Mouse (Mus musculus) right cerebral cortex, postnatal 36 days (tissue): ENCODE data around the gene Notch2.

Experiments
- DNase-seq, 2 experiments: peaks; one replicate each; pipeline ENCODE4 v3.0.0; 2022; ENCODE audit warnings: low spot score in 2 of 2, mixed read lengths in 1 of 2

Gene Notch2

DNA sequence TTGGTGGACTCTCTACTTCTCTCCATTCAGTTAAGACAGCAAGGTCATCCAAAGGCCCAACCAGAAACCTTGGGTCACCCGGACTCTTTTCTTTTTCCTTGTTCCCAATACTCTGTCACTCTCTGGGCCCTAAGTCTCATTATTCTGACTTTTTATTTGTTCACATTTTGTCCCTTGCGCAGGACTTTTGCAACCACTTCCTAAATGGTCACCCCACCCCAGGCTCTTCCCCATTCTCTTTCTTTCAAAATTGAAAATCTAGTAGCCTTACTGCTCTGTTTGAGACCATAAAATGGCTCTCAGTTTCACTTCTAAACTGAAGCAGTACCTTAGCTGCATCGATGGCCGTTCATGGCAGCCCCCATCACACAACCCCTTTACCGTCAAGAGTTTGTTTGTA lies 18.5 kb upstream of the Notch2 start:
- DNase-seq, result no peak

DNA sequence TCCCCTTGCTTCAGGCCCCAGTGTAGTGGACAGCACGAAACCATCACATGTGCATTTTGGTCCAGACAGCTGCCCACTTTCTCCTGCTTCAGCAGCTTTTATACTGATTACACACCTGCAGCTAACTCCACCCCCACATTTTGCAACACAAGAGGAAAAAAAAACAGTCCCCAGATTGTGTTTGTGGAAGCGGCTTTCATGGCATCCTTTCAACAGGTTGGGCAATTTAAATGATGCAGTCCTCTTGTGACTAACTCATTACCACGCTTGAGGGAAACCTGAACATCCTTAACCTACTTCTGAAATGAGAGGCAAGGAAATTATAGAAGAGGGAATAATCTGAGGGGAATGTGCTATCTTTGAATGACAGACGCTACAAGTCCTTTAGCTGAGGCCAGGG lies 15.0 kb upstream of the Notch2 start:
- no peak for DNase-seq

DNA sequence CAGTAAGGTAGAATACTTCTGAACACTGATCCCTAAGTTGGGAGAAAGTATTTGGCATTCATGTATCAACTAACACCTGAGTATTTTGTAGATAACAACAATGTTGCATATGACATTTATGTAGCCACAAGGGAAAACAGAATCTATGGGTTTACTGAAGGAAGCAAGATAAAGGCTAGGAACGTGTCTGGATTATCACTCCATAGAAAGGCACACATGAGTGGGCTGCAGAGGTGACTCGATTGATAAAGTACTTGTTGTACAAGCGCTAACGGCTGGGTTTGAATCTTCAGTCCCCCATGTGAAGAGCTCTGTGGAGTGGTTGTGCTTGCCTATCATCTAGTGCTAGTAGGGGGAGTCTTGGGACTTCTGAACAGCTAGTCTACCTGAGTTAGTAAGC lies 9.8 kb upstream of the Notch2 start:
- DNase-seq, result no peak

DNA sequence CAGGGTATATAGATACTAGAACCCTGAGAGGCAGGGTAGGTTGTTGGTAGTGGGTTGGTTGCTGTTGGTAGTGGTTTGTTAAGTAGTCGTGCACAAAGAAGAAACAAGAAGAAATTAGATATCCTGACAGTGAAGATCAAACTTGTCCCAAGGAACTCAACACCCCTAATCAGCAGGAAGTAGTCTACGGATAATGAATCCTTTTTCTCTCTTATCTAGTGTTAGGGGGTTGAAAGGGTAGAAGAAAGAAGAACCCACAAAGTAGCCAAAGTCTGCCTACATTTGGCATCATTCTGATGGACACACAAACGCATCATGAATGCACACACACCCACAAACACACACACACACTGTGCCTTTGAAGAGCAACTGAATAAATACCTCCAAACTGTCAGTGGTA lies 9.1 kb upstream of the Notch2 start:
- DNase-seq, result no peak

DNA sequence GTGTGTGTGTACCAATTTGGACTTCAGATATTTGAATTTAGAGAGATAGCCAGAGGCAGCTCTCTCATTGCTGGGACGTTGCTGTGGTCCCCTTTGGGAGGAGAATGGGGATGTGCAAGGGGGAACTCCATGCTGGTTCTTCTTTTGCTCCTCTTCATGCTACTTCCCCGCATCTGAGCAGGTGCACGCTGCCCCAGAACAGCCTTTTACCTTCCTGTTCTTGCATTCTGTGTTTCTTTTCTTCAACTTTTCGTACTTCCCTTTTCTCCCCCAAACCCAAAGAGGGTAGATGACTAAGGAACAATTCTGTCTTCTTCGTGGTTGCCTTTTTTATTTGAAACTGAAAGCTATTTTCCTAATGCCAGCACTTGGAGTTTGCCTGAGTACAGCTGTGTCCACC lies 8.0 kb upstream of the Notch2 start:
- no peak for DNase-seq

DNA sequence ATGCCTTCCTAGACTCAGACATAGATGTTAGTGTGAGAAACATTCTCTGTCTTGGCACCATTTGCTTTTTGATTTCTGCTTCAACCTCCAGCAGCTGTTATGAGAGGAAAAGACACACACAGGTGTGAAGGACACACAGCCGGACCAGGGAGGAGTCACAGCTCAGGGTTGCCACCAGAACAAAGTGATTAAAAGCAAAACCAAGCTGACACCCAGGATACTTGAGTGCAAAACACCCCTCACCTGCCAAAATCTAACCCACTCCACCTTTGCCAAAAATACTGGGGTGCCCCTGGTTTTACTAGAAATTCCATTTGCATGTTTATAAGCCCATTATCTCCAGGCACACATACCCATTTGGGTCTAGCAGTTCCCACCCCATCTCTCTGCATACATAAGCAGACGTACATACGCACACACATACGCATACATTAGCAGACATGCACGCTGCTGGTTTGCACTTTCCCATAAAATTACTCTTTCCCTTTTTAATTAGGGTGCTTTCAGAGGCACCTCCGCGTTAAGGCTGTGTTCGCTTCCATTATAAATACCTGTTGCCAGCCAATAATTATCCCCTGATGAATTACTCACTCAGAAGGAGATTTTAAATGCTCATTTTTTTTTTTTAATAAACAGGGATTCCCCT lies 7.2 kb upstream of the Notch2 start:
- DNase-seq, result no peak

DNA sequence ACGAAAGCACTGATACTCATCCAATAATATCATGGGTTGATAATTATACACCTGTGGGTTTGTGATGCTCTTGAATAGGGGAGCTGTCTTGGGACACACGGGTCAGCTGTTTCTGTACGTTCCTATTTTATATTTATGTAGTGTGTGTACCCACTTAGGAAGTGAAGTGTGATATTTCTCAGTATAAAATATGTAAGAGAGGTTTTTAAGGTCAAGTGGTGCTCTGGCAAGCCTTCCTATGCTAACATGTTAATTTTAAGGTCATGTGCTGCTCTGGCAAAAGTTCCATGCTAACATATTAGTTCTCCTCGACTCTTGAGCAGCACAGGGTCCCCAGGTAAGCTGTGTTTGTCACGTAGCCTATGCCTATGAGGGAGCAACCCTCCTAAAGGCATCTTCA lies 6.4 kb upstream of the Notch2 start:
- no peak for DNase-seq

DNA sequence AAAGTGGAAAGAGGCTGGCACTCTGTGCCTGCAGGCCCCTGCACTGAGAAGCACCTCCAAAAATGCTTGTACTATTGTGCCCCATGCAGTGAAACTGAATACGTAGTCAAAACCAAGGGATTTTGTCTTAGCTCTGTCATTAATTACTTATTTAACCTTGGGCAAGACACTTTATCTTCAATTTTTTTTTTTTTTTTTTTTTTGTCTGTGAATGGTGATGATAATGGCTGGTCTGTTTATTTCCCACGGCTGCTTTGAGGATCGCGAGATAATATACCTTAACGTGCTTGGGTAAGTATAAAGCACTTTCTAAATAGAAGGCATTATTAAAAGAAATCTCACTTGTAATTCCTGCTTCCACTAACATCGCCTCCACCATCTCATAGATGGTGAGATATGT lies 5.2 kb upstream of the Notch2 start:
- no peak for DNase-seq

DNA sequence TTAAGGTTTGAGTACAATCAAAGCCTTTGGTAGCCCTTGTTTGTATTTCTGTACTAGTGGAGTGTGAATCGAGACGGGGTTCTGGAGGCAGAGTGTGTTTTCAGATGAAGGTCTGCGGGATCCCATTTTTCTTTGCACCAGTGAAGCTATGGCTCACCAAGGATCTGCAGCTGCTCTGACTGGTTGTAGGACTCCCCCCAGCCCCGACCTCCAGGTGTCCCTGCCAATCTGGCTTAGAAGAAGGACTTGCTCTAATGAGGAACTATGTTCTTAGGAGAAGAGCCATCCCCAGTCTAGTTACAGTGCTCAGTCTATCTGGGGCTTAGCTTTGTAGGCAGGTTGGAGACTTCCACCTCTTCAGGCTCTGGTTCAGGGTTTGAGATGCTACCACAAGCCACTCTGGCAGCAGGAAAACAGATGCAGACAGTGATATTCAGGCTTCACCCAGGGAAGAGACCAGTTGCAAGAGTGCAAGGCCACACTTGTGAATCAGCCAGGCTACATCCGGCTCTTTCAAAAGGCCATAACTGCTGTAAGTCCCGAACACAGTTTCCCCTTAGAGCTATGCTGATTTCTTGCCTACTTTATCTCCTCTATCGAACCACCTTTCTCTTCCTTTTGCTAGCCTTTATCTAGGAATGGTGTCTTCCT lies 4.0 kb upstream of the Notch2 start:
- DNase-seq, result no peak

DNA sequence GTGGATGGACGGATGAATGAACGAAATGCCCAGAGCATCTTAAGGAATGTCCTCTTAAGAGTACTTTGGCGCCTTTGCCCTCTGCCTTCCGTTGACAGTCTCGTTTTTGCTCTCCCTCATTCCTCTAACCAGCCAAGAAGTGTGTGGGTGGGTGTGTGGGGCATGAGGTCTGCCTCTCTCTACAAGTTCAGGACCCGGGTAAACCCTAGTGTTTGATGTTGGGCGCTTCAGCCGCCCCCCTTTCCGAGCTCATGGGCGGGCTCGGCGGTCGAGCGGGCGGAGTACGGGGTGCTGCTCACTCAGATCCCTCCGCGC lies 284 bp upstream of the Notch2 start:
- DNase-seq, result no peak

DNA sequence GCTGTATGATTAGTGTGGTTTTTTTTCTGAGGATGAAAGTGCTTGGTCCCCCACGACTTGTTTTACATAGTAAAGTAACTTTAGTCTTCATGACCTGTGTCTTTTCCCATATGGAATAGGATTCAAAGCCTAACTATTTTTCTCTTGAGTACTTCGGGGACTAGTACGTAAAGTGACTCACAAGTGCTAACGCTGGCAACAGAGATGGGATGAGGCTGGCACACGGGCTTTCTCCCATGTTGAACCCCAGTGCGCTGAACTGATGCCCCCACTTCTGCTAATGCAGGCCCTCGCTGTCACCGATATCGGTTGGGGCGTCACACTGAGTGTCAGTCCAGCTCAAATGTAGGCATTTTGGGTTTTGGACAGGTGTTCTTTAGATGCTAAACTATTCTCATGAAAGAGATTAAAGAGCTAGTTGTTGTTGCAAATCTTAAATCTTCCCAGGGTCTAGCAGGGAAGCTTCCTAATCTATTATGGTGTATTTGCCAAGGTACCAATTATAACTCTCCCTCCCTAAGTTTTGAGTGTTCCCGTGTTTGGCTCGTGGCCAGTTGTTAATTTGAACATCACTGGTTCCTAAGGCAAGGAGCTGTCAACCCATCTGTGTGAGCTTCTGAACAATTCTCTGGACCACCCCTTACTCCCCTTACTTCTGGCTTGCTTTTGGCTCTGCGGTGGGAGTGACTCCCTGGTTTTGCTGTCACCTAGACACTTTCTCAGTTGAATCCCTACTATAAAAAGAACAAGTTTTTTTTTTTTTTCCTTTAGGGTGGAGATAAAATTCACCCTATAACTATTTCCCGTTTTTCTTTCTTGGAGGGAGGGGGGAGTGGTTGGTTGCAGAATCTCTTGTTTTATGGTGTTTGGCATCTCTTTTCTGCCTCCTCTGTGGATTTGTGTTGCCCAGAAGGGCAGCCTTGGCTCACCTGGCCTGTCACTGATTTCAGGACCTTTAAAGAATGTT lies 2.2 kb downstream of the Notch2 start:
- DNase-seq, result no peak

DNA sequence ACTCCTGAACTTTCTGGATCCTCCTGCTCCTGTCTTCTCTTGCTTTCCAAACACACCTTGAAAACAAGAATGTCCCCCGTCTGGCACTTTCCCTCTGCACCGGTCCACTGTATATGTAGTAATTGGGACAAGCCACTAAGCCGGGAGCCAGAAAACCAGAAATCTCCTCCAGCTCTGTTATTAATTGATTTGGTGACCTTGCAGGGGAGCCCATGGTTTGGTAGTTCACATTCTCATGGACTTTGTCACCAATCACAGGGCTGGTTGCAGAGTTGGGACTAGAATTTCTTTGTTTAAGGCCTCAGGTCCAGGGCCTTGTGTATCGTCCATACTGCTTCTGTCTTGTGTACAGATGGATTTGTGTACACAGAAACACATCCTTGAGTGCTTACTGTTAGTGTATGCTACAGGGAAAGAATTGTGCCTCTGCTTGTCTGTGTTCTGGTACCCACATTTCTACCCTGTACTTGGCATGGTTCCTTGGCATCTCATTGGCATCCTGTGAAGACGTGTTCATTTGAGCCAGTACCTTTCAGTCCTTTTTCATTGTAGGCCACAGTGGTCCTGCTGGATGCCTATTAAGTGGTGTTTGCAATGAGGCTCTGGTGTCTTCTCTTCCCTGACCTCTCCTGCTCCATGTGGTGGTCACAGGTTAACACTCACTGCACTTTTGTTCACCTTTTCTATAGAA lies 3.7 kb downstream of the Notch2 start:
- DNase-seq, result no peak

DNA sequence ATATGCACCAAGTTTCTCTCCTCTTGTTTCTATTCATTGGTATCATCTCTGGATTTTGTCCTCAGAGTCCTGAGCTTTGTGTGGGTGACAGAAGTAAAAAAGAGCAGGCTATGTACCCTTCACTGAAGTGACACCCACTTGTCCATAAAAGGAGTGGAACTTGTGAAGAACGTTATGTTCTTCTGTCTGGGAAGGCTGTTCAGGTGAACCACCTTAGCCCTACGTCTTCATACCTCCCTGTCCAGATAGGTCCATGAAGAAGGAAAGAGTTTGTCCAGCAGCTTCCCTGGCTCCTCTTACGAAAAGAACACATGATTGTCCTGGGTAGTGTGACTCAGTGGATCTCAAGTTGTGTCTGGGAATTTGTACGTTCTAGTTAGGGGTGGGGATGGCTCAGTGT lies 4.9 kb downstream of the Notch2 start:
- DNase-seq, result no peak

DNA sequence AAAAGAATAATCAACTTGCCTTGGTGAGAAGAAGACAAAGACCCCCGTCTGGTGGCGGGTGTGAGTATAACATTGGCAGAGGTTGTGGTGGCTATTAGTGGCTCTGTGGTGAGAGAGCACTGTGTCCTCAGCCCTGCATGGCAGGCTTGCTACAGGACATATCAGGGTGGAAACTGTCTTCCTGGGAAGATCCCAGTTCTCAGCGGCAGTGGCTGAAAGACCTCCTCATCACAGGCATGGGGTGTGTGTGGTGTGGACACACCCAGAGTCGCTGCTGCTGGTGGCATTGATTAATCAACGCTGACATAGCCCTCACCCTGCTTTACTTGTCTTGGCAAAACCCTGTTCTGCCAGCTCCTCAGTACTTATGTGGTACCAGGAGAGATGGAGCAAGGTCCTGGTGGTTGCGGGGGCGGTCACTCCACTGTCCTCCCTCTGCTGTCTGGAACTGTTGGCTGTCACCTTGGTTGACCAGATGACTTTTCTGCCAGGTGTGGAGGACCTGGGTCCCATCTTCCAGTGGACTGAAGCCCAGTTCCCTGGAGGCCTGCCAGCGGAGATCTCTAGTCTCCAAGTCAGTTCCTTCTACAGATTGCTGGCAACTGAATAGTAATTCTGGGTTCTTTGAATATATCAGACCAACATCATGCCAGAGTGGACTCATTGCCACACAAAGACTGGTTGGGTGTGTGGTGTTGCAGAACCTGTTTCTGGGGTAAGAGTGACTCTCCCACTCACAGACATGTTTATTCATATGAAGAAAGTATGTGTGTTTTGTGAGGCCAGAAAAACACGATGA lies 7.3 kb downstream of the Notch2 start:
- no peak for DNase-seq

DNA sequence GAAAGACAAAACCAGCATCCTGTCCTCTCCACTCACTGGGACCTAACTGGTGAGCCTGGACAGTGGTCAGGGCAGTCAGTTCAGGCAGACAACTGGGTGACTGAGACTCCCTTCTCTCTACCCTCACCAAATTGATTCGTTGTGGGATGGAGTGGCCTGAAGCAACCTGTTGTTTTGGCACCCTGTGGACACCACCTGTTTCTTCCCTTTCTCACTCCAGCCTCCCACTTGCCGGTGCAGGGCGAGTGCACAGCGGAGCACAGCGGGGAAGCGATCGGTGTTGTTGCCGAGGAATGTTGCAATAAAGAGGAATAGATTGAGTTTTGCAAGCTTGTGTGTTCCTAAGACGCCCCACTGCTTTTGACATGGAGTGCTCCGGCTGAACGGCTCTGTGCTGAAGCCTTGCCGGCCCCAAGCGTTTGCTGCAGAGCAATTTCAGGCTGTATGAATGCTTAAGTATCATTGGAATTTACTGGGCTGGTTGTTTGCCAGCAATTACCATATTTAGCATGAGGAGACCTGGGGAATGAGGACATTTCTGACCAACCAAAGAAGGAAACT lies 11.0 kb downstream of the Notch2 start:
- DNase-seq, result no peak

DNA sequence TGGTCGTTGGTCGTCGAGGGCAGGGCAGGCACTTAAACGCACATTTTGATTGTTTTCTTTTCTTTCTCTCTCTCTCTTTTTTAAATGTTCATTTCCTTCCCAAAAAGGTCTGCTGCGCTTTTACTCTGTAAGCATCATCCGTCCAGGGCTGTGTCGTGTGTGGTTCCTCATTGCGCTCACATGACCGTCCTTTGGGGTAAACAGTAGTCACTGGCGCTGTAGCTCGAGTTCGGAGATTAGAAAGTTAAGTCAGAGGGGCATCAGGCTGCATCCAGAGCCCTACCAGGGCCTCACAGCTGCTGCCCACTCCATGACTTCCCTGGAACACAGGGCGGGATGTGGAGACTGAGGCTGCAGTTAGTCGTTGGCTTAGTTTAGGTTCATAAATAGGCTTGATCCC lies 12.2 kb downstream of the Notch2 start:
- DNase-seq, result no peak

DNA sequence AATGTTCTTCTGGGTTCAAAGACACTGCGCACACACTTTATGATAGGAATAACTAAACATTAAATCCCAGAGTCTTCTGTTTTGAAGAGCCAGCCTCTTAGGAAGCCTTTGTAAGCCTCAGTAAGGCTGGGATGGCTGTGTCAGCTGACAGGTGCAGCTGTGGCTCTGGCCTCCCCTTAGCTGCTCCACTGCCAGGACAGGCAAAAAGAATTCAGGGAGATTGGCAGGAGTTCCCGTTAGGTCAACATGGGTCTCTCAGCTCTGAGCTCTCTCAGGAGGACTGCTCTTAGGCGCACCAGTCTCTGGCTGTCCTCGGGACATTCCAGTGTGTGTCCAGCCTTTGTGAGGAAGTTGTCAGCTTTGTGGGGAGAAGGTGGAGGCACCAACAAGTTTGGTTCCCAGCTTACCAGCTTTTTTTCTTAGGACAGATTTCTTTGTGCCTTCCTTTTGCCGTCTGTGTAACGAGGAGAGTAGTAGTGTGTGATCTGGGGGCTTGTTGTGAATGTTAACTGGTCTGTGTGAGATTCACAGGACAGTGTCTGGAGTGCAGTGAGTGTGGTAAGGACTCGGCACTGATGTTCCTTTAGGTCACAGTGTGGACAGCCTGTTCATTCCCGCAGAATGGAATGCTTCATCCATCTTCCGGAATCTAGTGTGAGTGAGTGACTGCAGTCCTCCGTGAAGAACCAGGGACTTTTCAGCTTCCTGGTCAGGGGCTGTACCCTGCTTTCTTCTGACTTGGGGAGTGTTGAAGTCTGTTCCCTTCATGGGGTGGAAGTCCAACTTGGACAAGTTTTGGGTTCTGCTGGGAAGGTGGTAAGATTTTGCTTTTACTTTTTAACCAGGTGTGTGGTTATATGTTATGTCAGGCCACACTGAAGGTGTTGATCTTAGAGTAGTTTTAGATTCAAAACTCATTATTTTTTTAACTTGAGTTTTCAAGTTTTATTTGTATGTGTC lies 12.9 kb downstream of the Notch2 start:
- no peak for DNase-seq

DNA sequence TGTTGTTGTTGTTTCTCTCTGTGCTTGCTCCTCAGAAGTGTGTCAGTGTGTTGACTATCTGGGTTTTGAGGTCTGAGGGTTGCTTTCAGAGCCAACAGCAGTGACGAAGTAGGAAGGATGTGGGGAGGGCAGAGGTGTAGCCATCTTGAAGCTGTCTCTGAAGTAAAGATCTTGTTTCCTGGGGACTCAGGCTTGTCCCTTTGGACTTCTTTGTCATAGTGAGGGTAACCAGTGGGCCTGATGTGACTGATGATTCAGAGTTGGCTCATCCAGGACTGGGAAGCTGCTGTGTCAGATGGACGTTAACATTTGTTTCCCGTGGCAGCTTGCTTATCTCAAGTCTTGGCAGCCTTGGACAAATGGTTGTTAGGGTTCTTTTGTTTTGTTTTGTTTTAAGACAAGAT lies 14.0 kb downstream of the Notch2 start:
- DNase-seq, result no peak

DNA sequence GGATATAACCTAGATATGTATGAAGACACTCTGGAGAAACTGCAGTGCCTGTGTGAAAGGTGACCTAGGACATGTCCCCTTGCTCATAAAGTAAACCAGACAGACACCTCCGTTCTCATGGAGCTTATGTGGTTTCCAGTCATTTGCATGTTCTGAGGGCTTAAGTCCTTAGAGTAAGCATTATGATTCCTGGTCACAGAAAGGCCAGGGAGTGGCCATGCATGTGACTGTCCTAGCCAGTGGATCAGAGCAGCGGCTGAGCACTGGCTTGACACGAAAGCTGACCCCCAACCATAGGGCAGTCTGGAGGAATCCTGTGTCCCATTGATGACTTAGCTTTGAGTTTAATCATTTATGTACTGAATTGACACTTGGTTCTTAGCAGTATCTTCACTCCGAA lies 14.7 kb downstream of the Notch2 start:
- DNase-seq, result no peak

DNA sequence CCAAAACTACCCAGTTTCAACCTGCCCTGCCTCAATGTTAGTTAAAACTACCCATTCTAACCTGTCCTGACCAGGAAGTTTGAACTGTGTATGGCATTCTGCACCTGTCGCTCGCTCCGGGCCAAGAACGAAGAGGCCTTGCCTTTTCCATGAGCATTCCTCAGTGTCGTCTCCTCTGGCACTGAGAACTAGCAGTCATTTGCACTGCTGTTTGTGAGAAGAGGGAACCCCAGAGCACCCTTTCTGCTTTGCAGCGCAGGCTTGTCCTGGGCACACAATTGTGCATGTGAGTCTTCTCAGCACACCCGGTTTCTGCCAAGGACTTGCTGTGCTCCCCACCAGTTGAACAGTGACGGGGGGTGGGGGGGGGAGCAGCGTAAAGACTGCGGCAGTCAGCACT lies 15.6 kb downstream of the Notch2 start:
- DNase-seq, result no peak
